22 mouse cellular contexts compared by ENCODE assay signal in genomic region chrX:164256527-164256926, GRCm38 (mm10). TPM values are rescaled to one million over a fixed set of nuclear protein-coding genes. Genes with fewer than 3 reads are reported as not detected.
A peak's percentile ranks its signal among the peaks of the same experiment; 100 is the strongest.
DNase-seq lines count a peak whose midpoint lies in the region; ATAC-seq lines count a peak whose summit lies in the region.
"Had no signal": no experiment of that assay in that cellular context is flagged by ENCODE, and none has a peak within 500 bp of the region (broad histone marks: within the 10 kb centered on the region; RNA-seq: fewer than 3 reads in every experiment).

No protein-coding gene starts in this region.

- no peak for DNase-seq in heart, postnatal 36 days
- no peak for DNase-seq in heart, postnatal 10 days
- DNase-seq in 416B (ENCODE audit: low read depth): peak; percentile 11
- no peak for DNase-seq in adipocyte (ENCODE audit: low spot score)
- DNase-seq in layer of hippocampus, adult 9-10 months (ENCODE audit: low spot score): no peak
- DNase-seq: adrenal gland, adult 2 months; adrenal gland, postnatal 36 days; cerebellum, adult 11 months; cerebellum, adult 8-10 months; cerebellum, postnatal 14 days; gastrocnemius, postnatal 10 days; kidney, adult 11 months had no signal

- 63% methylated on average over 3 of the region's 3 CpGs for WGBS in heart, embryonic 11.5 days (ENCODE audit: insufficient replicate concordance)
- WGBS in heart, embryonic 15.5 days: 71% methylated on average over 3 of the region's 3 CpGs

- no peak overlapping the region for H3K4me3 ChIP-seq in heart, embryonic 11.5 days (ENCODE audit: low read depth, low read length)
- no peak overlapping the region; the same call in 1 of the 2 replicates for H3K4me3 ChIP-seq in heart, embryonic 15.5 days
- H3K4me3 ChIP-seq: embryonic facial prominence, embryonic 13.5 days; forebrain, embryonic 12.5 days; hindbrain, embryonic 13.5 days had no signal

- H3K9ac ChIP-seq in heart, embryonic 11.5 days (ENCODE audit: low read depth, low read length): no peak overlapping the region
- no peak overlapping the region for H3K9ac ChIP-seq in heart, embryonic 15.5 days
- H3K9ac ChIP-seq: embryonic facial prominence, embryonic 13.5 days; forebrain, embryonic 12.5 days; hindbrain, embryonic 13.5 days had no signal

- H3K4me1 ChIP-seq in heart, embryonic 11.5 days (ENCODE audit: control insufficient read depth, insufficient read depth, low read length): no peaks in the 10 kb centered on the region
- H3K4me1 ChIP-seq in heart, embryonic 15.5 days (replicated peaks): no peaks in the 10 kb centered on the region
- H3K4me1 ChIP-seq: embryonic facial prominence, embryonic 13.5 days; forebrain, embryonic 12.5 days; hindbrain, embryonic 13.5 days had no signal

- no peak overlapping the region for H3K27ac ChIP-seq in heart, embryonic 11.5 days (ENCODE audit: low read depth, low read length)
- 0 out of 2 replicates have a peak overlapping the region, but pooled peaks have one; percentile 27 for H3K27ac ChIP-seq in heart, embryonic 15.5 days
- H3K27ac ChIP-seq: embryonic facial prominence, embryonic 13.5 days; forebrain, embryonic 12.5 days; hindbrain, embryonic 13.5 days; hindbrain, postnatal 0 days had no signal

- H3K36me3 ChIP-seq in heart, embryonic 11.5 days (ENCODE audit: control insufficient read depth, insufficient read depth, low read length): no peaks in the 10 kb centered on the region
- no peaks in the 10 kb centered on the region for H3K36me3 ChIP-seq in heart, embryonic 15.5 days
- H3K36me3 ChIP-seq: embryonic facial prominence, embryonic 13.5 days; forebrain, embryonic 12.5 days; hindbrain, embryonic 13.5 days had no signal

- no peaks in the 10 kb centered on the region for H3K27me3 ChIP-seq in heart, embryonic 11.5 days (ENCODE audit: control insufficient read depth, insufficient read depth, low read length)
- H3K27me3 ChIP-seq in heart, embryonic 15.5 days: no peaks in the 10 kb centered on the region

- peak overlapping the region; percentile 12 for H3K4me2 ChIP-seq in heart, embryonic 11.5 days
- H3K4me2 ChIP-seq in heart, embryonic 15.5 days: no peak overlapping the region
- H3K4me2 ChIP-seq: embryonic facial prominence, embryonic 13.5 days; forebrain, embryonic 12.5 days; hindbrain, embryonic 13.5 days had no signal

- ATAC-seq in heart, embryonic 11.5 days (replicated peaks; ENCODE audit: insufficient number of reproducible peaks, low FRiP score, low TSS enrichment): no peak
- ATAC-seq in heart, embryonic 15.5 days (replicated peaks; ENCODE audit: insufficient number of reproducible peaks, insufficient read depth, low FRiP score, low read depth): no peak
- peak; percentile 75 for ATAC-seq in megakaryocyte, adult 5-6 weeks (ENCODE audit: poor library complexity, severe bottlenecking)
- ATAC-seq: forebrain, embryonic 16.5 days; hindbrain, postnatal 0 days had no signal

- intact Hi-C loops in heart, postnatal 36 days (cut with DNase I): no loop called here
- intact Hi-C loops in heart, postnatal 10 days (cut with DNase I): no loop called here

- no peaks in the 10 kb centered on the region for H3K9me3 ChIP-seq in heart, embryonic 11.5 days (replicated peaks; ENCODE audit: control insufficient read depth, low read length)
- H3K9me3 ChIP-seq in heart, embryonic 15.5 days (replicated peaks): no peaks in the 10 kb centered on the region
- H3K9me3 ChIP-seq: embryonic facial prominence, embryonic 13.5 days; forebrain, embryonic 12.5 days; hindbrain, embryonic 13.5 days had no signal

RNA-seq across cellular contexts. Expression of gene Bmx, which starts 1.5 kb away (rescaled TPM):
- 8.9 and 10.4 TPM in 2 replicates for polyA plus RNA-seq in heart, embryonic 11.5 days (2014; fragmentation: Nextera tagmentation; extraction: Ambion mirVana)
- 1 to 10 TPM; 2.0 to 3.4 TPM for total RNA-seq in heart, postnatal 36 days (2021)
- polyA plus RNA-seq in heart, embryonic 15.5 days (2015; fragmentation: Nextera tagmentation; extraction: Ambion mirVana): 4.5 and 4.6 TPM in 2 replicates
- 1 to 10 TPM; 3.0 to 3.3 TPM for total RNA-seq in heart, postnatal 10 days (2021)
- 27.4 and 30.8 TPM in 2 replicates for total RNA-seq in megakaryocyte, adult 5-6 weeks (2015)
- 40.8 and 42.4 TPM in 2 replicates for total RNA-seq in megakaryocyte, adult 5-6 weeks (2017)
- total RNA-seq: MEL had no signal
- polyA plus RNA-seq: adrenal gland, adult 2 months; C2C12 had no signal

RNA-seq across cellular contexts. Expression of gene Pir, which starts 12.6 kb away (rescaled TPM):
- 10.5 and 12.3 TPM in 2 replicates for polyA plus RNA-seq in heart, embryonic 11.5 days (2014; fragmentation: Nextera tagmentation; extraction: Ambion mirVana)
- total RNA-seq in heart, postnatal 36 days (2021): 1 to 10 TPM; 4.9 to 7.2 TPM
- polyA plus RNA-seq in heart, embryonic 15.5 days (2015; fragmentation: Nextera tagmentation; extraction: Ambion mirVana): 6.2 and 8.9 TPM in 2 replicates
- total RNA-seq in heart, postnatal 10 days (2021): 1 to 10 TPM; 2.5 to 5.3 TPM
- 3.9 and 6.1 TPM in 2 replicates for total RNA-seq in megakaryocyte, adult 5-6 weeks (2015)
- 1.7 and 2.8 TPM in 2 replicates for total RNA-seq in megakaryocyte, adult 5-6 weeks (2017)

Comparison
In these comparisons a context has a peak if more than half of its experiments do, and no peak if none do; other contexts are left out.
1. RNA of gene Bmx, which starts 1.5 kb away (total RNA-seq): 27.4 to 42.4 TPM in megakaryocyte, adult 5-6 weeks; 2.0 to 3.4 TPM in heart, postnatal 36 days and 3.0 to 3.3 TPM in heart, postnatal 10 days; every median in the first group is over 4 times any median in the second.